Mouse (Mus musculus): ENCODE measurements around the gene Dysf. TPM values are rescaled to one million over a fixed set of nuclear protein-coding genes. Genes with fewer than 3 reads are reported as not detected.
A peak's percentile ranks its signal among the peaks of the same experiment; 100 is the strongest.

Gene Dysf
- polyA plus RNA-seq, 1 experiment from 2014 or later: 9.4 TPM

- Histone ChIP-seq H3K36me3 (ENCODE audit: control insufficient read depth, insufficient read depth, low read length) (no peaks in the 10 kb centered on the region), H3K4me2 (ENCODE audit: low read depth, low read length) (no peak overlapping the region), H3K27me3 (ENCODE audit: control insufficient read depth, insufficient read depth, low read depth, low read length) (no peaks in the 10 kb centered on the region), H3K4me1 (replicated peaks; ENCODE audit: control insufficient read depth, insufficient read depth, low read length) (peaks cover 3% of the 10 kb centered on the region; the same call in 1 of the 2 replicates), H3K4me3 (ENCODE audit: low read length) (no peak overlapping the region), H3K9ac (ENCODE audit: low read length) (no peak overlapping the region), H3K9me3 (ENCODE audit: control insufficient read depth, low read length) (no peaks in the 10 kb centered on the region), H3K27ac (ENCODE audit: low read length) (no peak overlapping the region)
- 42% methylated on average over 4 of the region's 4 CpGs for WGBS
- no peak for ATAC-seq (ENCODE audit: low read depth)
These were observed 51.5 kb downstream of the Dysf start for GRCm38 (mm10) chr6:84059771-84060414.

GRCm38 (mm10) chr6:84061328-84061727, 52.9 kb downstream of the Dysf start:
- Histone ChIP-seq H3K27me3 (ENCODE audit: control insufficient read depth, insufficient read depth, low read depth, low read length) (no peaks in the 10 kb centered on the region), H3K27ac (ENCODE audit: low read length) (no peak overlapping the region), H3K36me3 (ENCODE audit: control insufficient read depth, insufficient read depth, low read length) (no peaks in the 10 kb centered on the region), H3K4me1 (replicated peaks; ENCODE audit: control insufficient read depth, insufficient read depth, low read length) (peaks cover 3% of the 10 kb centered on the region; the same call in 1 of the 2 replicates), H3K9ac (ENCODE audit: low read length) (no peak overlapping the region), H3K4me3 (ENCODE audit: low read length) (no peak overlapping the region), H3K4me2 (ENCODE audit: low read depth, low read length) (no peak overlapping the region), H3K9me3 (ENCODE audit: control insufficient read depth, low read length) (no peaks in the 10 kb centered on the region)
- no peak for ATAC-seq (ENCODE audit: low read depth)
- 3% methylated on average over 5 of the region's 5 CpGs for WGBS

GRCm38 (mm10) chr6:84062541-84062940, 54.2 kb downstream of the Dysf start:
- no peaks in the 10 kb centered on the region for H3K9me3 ChIP-seq (ENCODE audit: control insufficient read depth, low read length)
- ATAC-seq (ENCODE audit: low read depth): peak; percentile 31; the same call in 1 of the 2 replicates
- 33% methylated on average over 5 of the region's 5 CpGs for WGBS

GRCm38 (mm10) chr6:84068236-84068635, 59.8 kb downstream of the Dysf start:
- Histone ChIP-seq H3K27me3 (ENCODE audit: control insufficient read depth, insufficient read depth, low read depth, low read length) (no peaks in the 10 kb centered on the region), H3K4me3 (ENCODE audit: low read length) (no peak overlapping the region), H3K36me3 (ENCODE audit: control insufficient read depth, insufficient read depth, low read length) (no peaks in the 10 kb centered on the region), H3K4me2 (ENCODE audit: low read depth, low read length) (no peak overlapping the region), H3K27ac (ENCODE audit: low read length) (no peak overlapping the region), H3K4me1 (replicated peaks; ENCODE audit: control insufficient read depth, insufficient read depth, low read length) (no peaks in the 10 kb centered on the region), H3K9ac (ENCODE audit: low read length) (no peak overlapping the region), H3K9me3 (ENCODE audit: control insufficient read depth, low read length) (no peaks in the 10 kb centered on the region)
- 62% methylated on average over 5 of the region's 5 CpGs for WGBS
- ATAC-seq (ENCODE audit: low read depth): no peak

More at GRCm38 (mm10) chr6:84062541-84062940, 54.2 kb downstream of the Dysf start:
- H3K4me2 ChIP-seq (ENCODE audit: low read depth, low read length): no peak overlapping the region
- H3K4me1 ChIP-seq (replicated peaks; ENCODE audit: control insufficient read depth, insufficient read depth, low read length): peaks cover 3% of the 10 kb centered on the region; the same call in 1 of the 2 replicates
- no peak overlapping the region for H3K9ac ChIP-seq (ENCODE audit: low read length)
- no peaks in the 10 kb centered on the region for H3K36me3 ChIP-seq (ENCODE audit: control insufficient read depth, insufficient read depth, low read length)
- H3K27me3 ChIP-seq (ENCODE audit: control insufficient read depth, insufficient read depth, low read depth, low read length): no peaks in the 10 kb centered on the region
- H3K27ac ChIP-seq (ENCODE audit: low read length): no peak overlapping the region
- no peak overlapping the region for H3K4me3 ChIP-seq (ENCODE audit: low read length)

- no peak overlapping the region for H3K4me2 ChIP-seq (ENCODE audit: low read depth, low read length)
- no peak overlapping the region for H3K27ac ChIP-seq (ENCODE audit: low read length)
- 62% methylated on average over 6 of the region's 6 CpGs for WGBS
- no peaks in the 10 kb centered on the region for H3K9me3 ChIP-seq (ENCODE audit: control insufficient read depth, low read length)
- H3K4me3 ChIP-seq (ENCODE audit: low read length): no peak overlapping the region
- ATAC-seq (ENCODE audit: low read depth): no peak
- H3K9ac ChIP-seq (ENCODE audit: low read length): no peak overlapping the region
- H3K36me3 ChIP-seq (ENCODE audit: control insufficient read depth, insufficient read depth, low read length): no peaks in the 10 kb centered on the region
- no peaks in the 10 kb centered on the region for H3K27me3 ChIP-seq (ENCODE audit: control insufficient read depth, insufficient read depth, low read depth, low read length)
- no peaks in the 10 kb centered on the region for H3K4me1 ChIP-seq (replicated peaks; ENCODE audit: control insufficient read depth, insufficient read depth, low read length)
These were observed 61.9 kb downstream of the Dysf start for GRCm38 (mm10) chr6:84070251-84070650.

- WGBS: 51% methylated on average over 9 of the region's 9 CpGs
These were observed 64.2 kb downstream of the Dysf start for GRCm38 (mm10) chr6:84072574-84072973.

GRCm38 (mm10) chr6:84078172-84078571, 69.8 kb downstream of the Dysf start:
- no peaks in the 10 kb centered on the region for H3K36me3 ChIP-seq (ENCODE audit: control insufficient read depth, insufficient read depth, low read length)

More at GRCm38 (mm10) chr6:84072574-84072973, 64.2 kb downstream of the Dysf start:
- no peaks in the 10 kb centered on the region for H3K9me3 ChIP-seq (ENCODE audit: control insufficient read depth, low read length)
- no peaks in the 10 kb centered on the region for H3K36me3 ChIP-seq (ENCODE audit: control insufficient read depth, insufficient read depth, low read length)
- ATAC-seq (ENCODE audit: low read depth): peak; percentile 51; the same call in 1 of the 2 replicates
- no peak overlapping the region for H3K27ac ChIP-seq (ENCODE audit: low read length)
- H3K4me1 ChIP-seq (replicated peaks; ENCODE audit: control insufficient read depth, insufficient read depth, low read length): no peaks in the 10 kb centered on the region
- H3K4me3 ChIP-seq (ENCODE audit: low read length): no peak overlapping the region
- H3K27me3 ChIP-seq (ENCODE audit: control insufficient read depth, insufficient read depth, low read depth, low read length): no peaks in the 10 kb centered on the region
- no peak overlapping the region for H3K4me2 ChIP-seq (ENCODE audit: low read depth, low read length)
- no peak overlapping the region for H3K9ac ChIP-seq (ENCODE audit: low read length)

GRCm38 (mm10) chr6:84080631-84081030, 72.2 kb downstream of the Dysf start:
- H3K4me3 ChIP-seq (ENCODE audit: low read length): no peak overlapping the region
- no peaks in the 10 kb centered on the region for H3K9me3 ChIP-seq (ENCODE audit: control insufficient read depth, low read length)
- no peak overlapping the region for H3K9ac ChIP-seq (ENCODE audit: low read length)
- H3K27ac ChIP-seq (ENCODE audit: low read length): no peak overlapping the region
- H3K27me3 ChIP-seq (ENCODE audit: control insufficient read depth, insufficient read depth, low read depth, low read length): no peaks in the 10 kb centered on the region
- no peaks in the 10 kb centered on the region for H3K4me1 ChIP-seq (replicated peaks; ENCODE audit: control insufficient read depth, insufficient read depth, low read length)
- 87% methylated on average over 3 of the region's 3 CpGs for WGBS
- no peaks in the 10 kb centered on the region for H3K36me3 ChIP-seq (ENCODE audit: control insufficient read depth, insufficient read depth, low read length)
- no peak overlapping the region for H3K4me2 ChIP-seq (ENCODE audit: low read depth, low read length)
- ATAC-seq (ENCODE audit: low read depth): no peak

More at GRCm38 (mm10) chr6:84078172-84078571, 69.8 kb downstream of the Dysf start:
- H3K27ac ChIP-seq (ENCODE audit: low read length): no peak overlapping the region
- H3K27me3 ChIP-seq (ENCODE audit: control insufficient read depth, insufficient read depth, low read depth, low read length): no peaks in the 10 kb centered on the region
- H3K4me3 ChIP-seq (ENCODE audit: low read length): no peak overlapping the region
- 20% methylated on average over 1 of the region's 1 CpGs for WGBS
- no peaks in the 10 kb centered on the region for H3K4me1 ChIP-seq (replicated peaks; ENCODE audit: control insufficient read depth, insufficient read depth, low read length)
- no peak overlapping the region for H3K9ac ChIP-seq (ENCODE audit: low read length)
- ATAC-seq (ENCODE audit: low read depth): 0 out of 2 replicates have a peak, but pooled peaks have one; percentile 28
- no peaks in the 10 kb centered on the region for H3K9me3 ChIP-seq (ENCODE audit: control insufficient read depth, low read length)
- no peak overlapping the region for H3K4me2 ChIP-seq (ENCODE audit: low read depth, low read length)

GRCm38 (mm10) chr6:84084757-84085156, 76.4 kb downstream of the Dysf start:
- Histone ChIP-seq H3K36me3 (ENCODE audit: control insufficient read depth, insufficient read depth, low read length) (no peaks in the 10 kb centered on the region), H3K9ac (ENCODE audit: low read length) (no peak overlapping the region), H3K9me3 (ENCODE audit: control insufficient read depth, low read length) (peaks cover 1% of the 10 kb centered on the region; the same call in 1 of the 2 replicates), H3K4me2 (ENCODE audit: low read depth, low read length) (no peak overlapping the region), H3K4me1 (replicated peaks; ENCODE audit: control insufficient read depth, insufficient read depth, low read length) (no peaks in the 10 kb centered on the region), H3K27me3 (ENCODE audit: control insufficient read depth, insufficient read depth, low read depth, low read length) (no peaks in the 10 kb centered on the region), H3K27ac (ENCODE audit: low read length) (no peak overlapping the region), H3K4me3 (ENCODE audit: low read length) (no peak overlapping the region)
- WGBS: 73% methylated on average over 10 of the region's 10 CpGs
- no peak for ATAC-seq (ENCODE audit: low read depth)

All from lung, embryonic 16.5 days (tissue).